Mouse (Mus musculus) heart, postnatal 10 days (tissue): ENCODE data around the gene Amz1. TPM values are rescaled to one million over a fixed set of nuclear protein-coding genes. Genes with fewer than 3 reads are reported as not detected.

Experiments used
- DNase-seq, 2 experiments: peaks; one replicate each; pipeline ENCODE4 v3.0.0; 2021
- intact Hi-C: fragments of 180-260 bp; cut with DNase I; formaldehyde crosslinking; loops from one replicate; pipeline ENCODE4 v1.15.1; 2025
- total RNA-seq, 2 experiments: library from RNA; stranded (reverse); gene quantifications; 2 replicates each; pipeline ENCODE4 v1.2.3; 2021

Amz1 gene
- total RNA-seq, 2 experiments from 2014 or later, result 0.74 to 0.84 TPM

DNA sequence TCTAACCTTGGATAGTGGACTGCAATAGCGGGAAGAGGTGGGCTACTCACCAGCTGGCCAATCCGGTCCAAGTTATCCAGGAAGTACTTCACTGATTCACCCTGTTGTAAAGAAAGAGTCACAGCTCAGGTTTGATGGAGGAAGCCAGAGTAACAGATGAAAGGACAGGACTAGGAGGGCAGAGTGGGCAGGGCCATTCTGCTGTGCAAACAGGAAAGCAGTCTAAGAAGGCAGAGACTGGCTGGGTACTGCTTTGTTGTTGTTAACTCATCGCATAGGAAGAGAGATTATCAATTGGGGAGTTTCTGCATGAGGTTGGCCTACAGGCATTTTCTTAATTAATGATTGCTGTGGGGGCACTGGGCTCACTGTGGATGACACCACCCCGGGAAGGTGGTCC is 38.6 kb downstream of the Amz1 start:
- no peak for DNase-seq

DNA sequence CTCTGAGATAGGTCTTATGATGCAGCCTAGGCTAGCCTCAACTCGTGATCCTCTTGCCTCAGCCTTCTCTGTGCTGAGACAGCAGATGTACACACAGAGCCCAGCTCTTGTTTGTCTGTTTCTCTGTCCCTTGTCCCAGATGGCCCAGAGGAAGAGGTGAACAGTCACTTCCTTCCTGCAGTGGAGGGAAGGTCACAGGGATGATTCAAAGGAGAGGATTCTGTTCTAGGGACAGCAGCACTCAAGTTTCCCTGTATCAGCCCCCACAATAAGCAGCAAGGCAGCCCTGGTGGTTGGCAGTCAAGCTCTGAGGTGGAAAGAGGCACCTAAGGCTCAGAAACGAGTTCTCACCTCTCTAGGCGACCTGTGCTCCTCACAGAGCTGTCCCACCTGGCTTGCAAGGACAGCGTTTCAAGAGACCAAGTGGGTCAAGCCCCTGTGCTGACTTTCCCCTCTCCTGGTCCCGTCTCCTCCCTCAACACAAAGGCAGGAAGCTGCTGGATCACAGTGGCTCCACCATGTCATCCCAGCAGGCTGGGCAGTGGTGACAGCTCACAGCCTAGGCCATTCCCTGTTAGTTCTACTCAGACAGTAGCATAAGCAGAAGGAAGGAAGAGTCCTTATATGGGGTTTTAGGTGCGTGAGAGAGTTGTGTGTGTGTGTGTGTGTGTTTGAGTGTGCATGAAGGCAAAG is 41.1 kb downstream of the Amz1 start:
- intact Hi-C loops, result no loop called here
- DNase-seq, result peak; percentile 44 to 46

More for the DNA sequence above, 38.6 kb downstream of the Amz1 start:
- intact Hi-C loops, result no loop called here

DNA sequence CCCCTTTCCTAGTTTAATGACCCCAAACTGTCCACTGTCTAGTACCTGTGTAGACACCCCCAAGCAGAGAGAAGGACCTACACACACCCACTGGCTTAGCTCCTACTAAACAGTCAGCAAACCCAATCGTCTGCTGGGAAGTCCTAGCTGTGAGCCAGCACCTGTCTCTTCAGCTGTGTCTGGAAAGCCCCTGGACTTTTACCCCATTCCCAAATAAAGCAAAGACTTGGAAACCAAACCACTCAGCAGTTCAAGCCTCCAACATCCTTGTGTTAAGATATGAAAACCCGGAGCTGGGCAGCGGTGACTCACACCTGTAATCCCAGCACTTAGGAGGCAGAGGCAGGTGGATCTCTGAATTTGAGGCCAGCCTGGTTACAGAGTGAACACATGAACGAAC is 42.6 kb downstream of the Amz1 start:
- intact Hi-C loops, result no loop called here
- DNase-seq, result no peak

DNA sequence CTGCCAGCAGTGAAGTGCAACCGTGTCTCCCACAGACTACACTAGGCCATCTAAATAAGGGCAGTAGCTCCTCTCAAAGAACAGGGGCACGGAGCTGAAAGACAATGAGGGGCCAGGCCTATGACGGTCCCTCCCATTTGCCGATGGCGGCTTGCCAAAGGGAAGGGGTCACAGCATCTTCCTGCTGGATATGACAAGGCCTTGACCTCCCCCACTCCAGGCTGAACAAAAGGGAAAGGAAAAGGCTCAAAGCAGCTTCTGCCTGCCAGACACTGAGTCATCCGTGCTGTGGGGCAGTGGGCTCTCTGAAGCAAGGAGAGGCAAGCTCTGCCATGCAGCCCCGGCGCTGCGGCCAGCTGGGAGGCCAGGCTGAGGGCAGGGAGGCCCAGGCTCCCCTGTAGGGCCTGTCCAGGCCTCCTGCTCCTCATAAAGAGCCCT is 43.8 kb downstream of the Amz1 start:
- peak; percentile 91 to 92 for DNase-seq
- intact Hi-C loops, result no loop called here

DNA sequence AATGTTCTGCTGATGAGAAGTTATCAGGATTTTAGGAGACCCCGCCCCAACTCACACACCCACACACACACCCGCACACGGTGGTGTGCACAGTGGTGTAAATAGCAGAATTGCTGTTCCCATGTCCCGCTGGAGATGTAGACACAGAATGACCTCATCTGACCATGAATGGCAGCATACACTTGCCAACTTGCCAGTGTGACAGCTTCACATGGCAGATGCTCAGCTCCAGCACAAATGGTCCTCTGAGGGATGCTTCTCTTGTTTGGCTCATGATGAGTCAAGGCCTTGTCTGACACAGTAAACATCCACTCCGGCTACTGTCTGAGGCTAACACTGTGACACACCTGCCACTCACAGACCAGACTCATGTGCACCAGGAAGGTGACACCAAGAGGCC is 44.4 kb downstream of the Amz1 start:
- intact Hi-C loops, result no loop called here
- peak in 1 of 2 experiments; percentile 53 for DNase-seq

DNA sequence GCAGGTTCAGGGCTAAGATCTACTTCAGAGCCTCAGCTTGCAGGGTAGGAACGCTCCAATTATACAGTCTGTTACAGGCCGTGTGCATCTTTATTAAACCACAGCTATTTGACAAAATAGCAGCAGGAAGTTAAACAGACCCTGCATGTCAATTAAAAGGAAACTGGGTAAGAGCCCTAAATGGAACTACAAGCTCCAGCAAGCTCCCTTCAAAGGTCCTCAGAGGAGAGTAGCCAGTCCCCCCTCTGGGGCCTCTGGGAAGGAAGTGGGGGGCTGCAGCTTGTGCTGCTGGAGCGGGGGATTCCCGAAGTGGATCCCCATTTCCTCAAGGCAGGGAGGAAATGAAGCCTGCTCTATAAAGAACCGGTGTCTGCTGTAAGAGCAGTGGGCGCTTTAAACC is 47.7 kb downstream of the Amz1 start:
- DNase-seq, result peak in 1 of 2 experiments; percentile 47
- intact Hi-C loops, result no loop called here

DNA sequence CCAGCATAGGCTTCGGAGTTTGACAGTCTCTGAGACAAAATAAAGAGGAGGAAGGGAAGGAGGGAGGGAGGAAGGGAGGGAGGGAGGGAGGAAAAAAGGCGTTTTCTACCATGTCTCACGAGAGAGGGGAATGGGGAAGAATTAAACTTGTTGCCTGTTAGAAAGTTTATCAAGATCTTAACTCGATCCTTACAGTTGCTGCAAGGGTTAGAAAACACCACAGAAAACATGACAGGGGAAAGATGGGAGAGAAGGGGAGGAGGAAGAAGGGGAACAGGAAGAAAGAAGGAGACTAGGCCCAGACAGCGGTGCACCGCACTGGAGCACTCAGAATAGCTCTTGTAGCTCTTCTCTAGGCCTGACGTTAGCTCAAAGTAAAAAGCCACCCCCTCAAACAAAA is 48.2 kb downstream of the Amz1 start:
- no peak for DNase-seq
- intact Hi-C loops, result no loop called here

DNA sequence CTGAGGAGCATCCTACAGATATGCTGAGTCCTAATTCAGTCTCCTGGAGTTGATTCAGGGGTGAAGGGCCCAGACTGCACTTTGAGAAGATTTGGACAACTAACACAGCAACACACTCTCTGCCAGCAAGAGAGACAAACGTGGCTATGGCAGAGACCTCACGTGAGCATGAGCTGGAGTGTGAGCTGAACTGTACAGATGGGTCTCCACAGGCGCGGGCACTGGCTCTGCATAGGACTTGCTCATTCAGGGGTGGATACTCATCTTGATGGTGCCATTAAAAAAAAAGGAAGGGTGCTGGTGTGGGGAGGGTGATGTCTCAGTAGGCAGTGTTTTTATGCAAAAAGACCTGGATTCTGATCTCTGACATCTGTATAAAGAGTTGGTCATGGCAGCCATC is 51.2 kb downstream of the Amz1 start:
- no peak for DNase-seq
- intact Hi-C loops, result no loop called here

DNA sequence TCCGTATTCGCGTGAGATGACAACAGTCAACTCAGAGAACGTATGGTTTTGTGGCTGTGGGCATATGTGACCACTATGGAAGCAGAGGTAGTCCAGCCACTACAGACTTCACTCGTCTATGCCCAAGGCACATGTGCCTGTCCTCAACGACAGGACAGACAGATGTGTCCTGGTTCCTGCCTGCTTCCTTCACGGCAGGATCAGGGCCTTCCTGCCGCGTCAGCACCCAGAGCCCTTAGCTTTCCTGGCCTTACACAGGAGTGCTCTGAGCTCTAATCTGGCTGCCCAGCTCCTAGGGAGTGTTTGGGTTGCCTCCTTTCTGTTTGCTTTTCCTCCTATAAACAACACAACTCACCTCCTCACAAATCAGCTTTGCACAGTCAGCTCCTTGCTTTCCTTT is 53.0 kb downstream of the Amz1 start:
- intact Hi-C loops, result loop anchor here (2.0 kb wide), 1 partner anchor 52 kb away; no protein-coding TSS in a partner anchor
- no peak for DNase-seq

DNA sequence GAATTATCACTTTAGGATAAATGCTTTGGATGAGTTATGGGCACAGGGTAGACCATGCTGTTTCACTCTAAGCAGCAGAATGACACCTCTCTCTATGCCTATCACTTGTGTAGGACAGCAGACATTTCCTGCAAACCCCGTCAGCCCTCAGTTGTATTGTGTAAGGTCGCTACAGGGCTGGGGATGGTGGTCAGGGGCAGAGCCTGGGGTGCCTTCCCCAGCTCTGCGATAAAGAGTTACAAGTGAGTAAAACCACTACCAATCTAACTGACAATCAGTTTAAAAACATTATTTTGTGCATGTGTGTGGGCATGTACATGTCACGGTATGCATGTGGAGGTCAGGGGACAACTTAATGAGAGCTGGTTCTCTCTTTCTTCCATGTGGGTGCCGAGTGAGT is 57.2 kb downstream of the Amz1 start:
- intact Hi-C loops, result no loop called here
- no peak for DNase-seq

DNA sequence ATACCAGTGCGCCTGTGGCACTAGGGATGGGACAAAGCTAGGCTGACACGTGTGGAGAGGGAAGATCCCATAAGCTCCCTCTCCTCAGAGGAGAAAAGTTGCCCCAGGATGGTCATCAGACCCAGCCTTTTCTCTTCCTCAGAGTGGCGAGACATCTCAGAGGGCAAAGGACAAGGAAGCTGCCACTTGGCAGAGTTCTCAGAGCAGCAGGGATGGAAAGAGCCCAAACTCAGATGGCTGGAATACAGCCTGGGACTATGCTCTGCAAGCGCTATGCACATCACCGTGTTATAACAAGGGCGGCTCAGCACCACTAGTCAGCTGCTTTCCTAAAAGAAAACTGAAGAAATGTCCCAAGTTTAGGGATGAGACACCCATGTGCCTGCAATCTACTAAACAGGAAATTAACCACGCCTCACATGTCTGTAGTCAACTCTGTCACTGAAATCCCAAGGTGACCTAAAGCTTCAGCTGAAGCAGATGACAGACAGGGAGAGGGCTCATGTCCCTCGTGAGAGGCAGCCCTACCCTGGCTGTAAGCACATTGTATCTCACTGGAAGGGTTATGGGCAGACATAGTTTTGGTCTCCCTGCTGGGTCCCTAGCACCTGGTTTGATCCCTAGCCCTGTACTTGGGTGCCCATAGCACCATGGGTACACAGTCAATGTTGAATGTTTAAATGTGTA is 58.1 kb downstream of the Amz1 start:
- intact Hi-C loops, result no loop called here
- peak in 1 of 2 experiments; percentile 24 for DNase-seq

DNA sequence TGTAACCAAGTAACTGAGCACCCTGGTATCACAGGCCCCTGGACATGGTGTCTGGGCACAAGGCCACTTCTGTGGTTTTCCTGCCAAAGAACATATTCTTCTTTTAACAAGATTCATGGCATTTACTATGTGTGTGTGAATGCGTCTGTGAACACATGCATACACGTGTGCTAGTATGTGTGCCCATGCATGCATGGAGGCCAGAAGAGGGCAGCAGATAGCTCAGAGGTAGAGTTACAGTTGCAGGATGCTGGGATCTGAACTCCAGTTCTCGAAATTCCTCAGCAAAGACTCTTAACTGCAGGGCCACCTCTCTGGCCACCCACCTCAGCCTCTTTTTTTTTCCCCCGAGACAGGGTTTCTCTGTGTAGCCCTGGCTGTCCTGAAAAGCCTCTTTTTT is 59.6 kb downstream of the Amz1 start:
- intact Hi-C loops, result no loop called here

DNA sequence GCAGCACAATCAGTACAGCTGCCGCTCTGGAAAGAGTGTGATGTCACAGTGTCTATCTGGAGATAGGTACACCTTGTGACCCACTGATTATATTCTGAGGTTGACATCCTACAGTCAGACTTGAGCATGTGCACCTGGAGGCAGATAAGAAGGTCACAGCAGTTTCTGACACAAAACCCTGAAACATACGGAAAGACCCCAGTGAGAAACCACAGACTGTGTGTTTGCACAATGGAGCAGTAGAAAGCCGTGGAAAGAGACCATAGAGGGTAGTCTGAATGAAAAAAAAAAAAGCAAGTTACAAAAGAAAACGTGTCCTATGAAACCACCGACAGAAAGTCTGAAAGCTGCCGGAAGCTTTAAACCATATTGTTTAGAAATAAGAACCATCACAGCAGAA is 60.4 kb downstream of the Amz1 start:
- no peak for DNase-seq
- intact Hi-C loops, result no loop called here

More for the DNA sequence above, 59.6 kb downstream of the Amz1 start:
- no peak for DNase-seq

DNA sequence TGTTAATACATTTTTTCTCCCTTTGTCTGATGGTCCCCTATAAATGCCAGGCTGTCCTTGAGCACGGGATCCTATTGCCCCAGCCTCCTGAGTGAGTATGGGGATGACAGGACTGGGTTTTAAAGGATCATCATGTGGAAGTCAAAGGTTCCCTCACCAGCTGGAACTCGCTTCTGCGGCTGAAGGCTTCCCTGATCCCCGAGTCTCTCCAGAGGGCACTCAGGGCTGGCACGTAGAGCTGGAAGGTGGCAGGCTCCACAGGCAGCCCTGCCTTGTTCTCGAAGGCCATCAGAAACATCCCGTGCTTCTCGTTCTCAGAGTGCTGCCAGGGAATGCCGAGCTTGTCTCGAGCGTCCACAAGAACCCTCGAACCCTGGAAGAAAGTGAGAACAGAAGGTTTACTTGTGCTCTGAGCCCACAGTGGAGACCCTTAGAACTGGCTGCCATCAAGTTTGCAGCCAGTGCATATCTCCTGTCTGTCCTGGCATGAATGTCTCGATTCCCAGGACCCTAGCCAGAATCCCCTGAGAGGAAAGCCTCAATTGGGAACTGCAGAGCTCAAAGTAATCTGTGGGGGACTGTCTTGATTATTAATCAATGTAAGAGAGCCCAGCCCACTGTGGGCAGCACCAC is 61.4 kb downstream of the Amz1 start:
- intact Hi-C loops, result no loop called here
- no peak for DNase-seq

DNA sequence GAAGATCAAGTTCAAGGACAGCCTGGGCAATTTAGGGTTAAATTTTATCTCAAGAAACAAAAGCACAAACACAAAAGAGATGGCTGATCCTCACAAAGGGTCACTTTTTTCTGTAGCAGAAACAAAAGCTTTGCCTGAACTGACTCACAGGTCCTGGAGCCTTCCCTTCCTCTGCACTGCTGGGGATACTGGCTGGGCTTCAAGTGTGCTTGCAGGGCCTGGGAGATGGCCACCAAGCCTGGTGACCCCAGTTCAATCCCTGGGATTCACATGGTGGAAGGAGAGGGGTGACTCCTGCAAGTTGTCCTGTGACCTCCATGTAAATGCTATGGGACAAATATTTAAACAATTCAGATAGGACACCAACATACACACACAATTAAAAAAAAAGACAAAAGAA is 65.6 kb downstream of the Amz1 start:
- DNase-seq, result no peak
- intact Hi-C loops, result no loop called here

DNA sequence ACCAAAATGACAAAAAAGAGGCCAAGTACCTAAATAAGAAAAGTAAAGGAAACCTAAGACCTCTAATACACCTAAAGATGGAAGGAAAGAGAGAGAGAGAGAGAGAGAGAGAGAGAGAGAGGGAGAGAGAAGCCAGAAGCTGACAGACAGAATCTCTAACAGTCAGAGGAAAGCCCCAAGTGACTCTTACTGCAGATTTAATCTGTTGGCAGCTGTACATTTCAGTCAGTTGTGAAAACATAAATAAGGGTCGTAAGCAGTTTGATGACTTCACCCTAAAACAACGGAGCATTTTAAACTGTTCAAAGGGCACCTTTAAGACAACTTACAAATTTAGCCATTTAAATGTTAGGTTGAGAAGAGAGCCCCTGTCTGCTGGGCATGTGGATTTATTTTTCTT is 66.5 kb downstream of the Amz1 start:
- no peak for DNase-seq
- intact Hi-C loops, result loop anchor here (5.0 kb wide), 1 partner anchor 38 kb away; no protein-coding TSS in a partner anchor

DNA sequence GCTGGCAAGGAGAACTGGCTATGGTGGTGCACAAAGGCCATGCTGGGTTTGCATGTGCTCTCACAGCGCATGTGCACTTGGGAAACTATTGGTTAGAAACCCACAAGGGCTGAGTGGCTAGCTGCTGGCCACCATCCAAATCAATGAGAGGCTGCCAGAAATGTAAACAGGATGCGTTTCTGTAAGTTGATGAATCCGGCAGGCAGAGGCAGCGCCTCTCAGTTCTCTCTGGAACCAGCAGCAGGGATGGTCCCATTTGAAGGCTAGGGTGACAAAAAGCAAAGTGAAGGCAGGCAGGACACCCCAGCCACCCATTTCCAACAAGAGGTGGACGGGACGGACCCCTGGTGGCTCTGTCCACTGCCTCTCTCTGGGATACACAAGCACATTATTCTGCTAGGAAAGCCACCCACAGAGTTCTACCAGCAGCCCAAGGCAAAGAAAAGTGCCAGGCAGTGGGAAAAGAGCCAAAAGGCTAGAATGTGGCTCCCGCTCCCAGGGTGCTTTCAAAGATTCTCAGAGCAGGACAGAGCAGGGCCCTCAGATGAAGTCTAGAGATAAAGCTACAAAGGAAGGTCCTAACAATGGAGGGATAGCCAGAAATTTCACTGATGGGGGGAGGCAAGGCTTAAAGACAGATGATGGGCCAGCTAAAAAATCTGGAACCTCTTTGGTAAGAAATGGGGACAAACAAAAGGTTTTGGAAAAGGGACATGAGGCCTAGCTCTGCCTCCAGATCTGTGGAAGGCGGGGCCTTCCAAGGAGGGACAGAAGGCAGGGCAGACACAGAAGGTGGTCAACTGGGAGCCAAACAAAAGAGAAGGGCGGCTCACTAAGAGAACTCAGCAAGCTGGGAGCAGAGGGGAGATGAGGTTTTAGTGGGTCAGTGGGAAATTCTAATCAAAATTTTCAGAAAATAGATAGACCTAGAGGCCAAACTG is 67.3 kb downstream of the Amz1 start:
- peak; percentile 63 to 69 for DNase-seq
- intact Hi-C loops, result loop anchor here (5.0 kb wide), 1 partner anchor 39 kb away; no protein-coding TSS in a partner anchor

DNA sequence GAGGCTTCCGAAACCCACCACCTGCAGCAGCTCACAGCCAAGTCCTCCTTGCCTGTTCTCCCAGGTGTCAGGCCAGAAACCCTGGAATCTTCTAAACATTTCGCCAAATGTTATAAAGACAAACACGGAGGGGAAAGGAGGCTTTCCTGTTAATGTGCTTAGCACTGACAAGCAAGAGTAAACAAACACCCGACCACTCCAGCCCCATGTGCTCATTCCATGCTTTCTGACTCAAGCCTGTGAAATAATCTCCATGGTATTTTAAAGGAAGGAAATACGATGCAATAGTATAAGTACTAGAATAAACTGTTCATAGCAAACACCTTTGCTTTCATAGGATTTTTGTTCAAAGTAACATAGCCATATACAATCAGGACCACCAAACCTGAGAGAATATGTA is 68.3 kb downstream of the Amz1 start:
- intact Hi-C loops, result loop anchor here (5.0 kb wide), 1 partner anchor 40 kb away; no protein-coding TSS in a partner anchor
- DNase-seq, result no peak

DNA sequence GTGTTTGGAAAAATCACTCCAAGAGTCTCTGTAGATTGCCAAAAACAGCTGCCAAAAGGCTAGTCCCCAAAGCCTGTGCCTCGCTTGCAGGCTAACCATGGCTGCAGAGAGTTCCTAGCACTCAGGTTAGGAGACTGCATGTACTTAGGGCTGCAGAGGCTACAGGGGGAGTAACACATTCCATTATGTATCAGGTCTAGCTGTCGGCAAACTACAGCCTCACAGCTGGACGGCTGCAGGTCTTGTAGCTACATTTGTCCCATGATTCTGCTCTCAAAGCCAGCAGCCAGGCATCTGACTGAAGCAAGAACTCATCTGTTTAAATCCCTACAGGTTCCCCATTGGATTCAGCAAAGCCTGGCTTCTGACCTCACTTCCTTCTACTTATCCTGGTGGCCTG is 70.8 kb downstream of the Amz1 start:
- intact Hi-C loops, result loop anchor here (5.0 kb wide), 1 partner anchor 42 kb away; no protein-coding TSS in a partner anchor
- peak; percentile 59 to 64 for DNase-seq

DNA sequence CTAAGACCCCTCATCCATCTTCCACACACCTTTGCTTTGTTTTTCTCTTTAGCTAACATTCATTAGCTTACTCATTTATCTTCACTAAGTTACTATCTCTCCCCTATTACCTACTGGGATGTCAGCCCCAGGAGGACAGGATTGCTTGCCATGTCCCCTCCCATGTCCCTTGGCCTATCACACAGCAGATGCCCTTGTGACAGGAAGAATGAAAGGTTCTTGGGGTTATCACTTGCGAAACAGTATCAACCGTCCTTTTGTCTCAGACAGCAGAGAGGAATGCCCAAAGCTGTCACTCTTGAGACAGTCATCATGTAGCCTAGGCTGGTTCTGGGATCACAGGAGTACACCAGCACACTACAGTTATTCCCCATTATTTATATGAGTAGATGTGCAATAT is 71.2 kb downstream of the Amz1 start:
- intact Hi-C loops, result no loop called here
- peak in 1 of 2 experiments; percentile 45 for DNase-seq
